Mouse (Mus musculus) embryonic facial prominence, embryonic 15.5 days (tissue): Measurements from ENCODE around the gene Fam120c. TPM values are rescaled to one million over a fixed set of nuclear protein-coding genes. Genes with fewer than 3 reads are reported as not detected.

Experiments
- polyA plus RNA-seq: library from polyadenylated mRNA; unstranded; fragments of >200 nt; fragmentation: Nextera tagmentation; extraction: Ambion mirVana; gene quantifications from 2 replicates; pipeline ENCODE4 v1.2.1, GENCODE M21; 2015

Fam120c gene
- polyA plus RNA-seq, 1 experiment from 2014 or later = 4.0 TPM

Other genes starting within 250 kb of the Fam120c start
- gene Tsr2, start 247.6 kb upstream of the Fam120c start, polyA plus RNA-seq = 36.4 and 37.3 TPM in 2 replicates
- gene Wnk3, start 146.1 kb upstream of the Fam120c start, polyA plus RNA-seq = 1.0 and 1.8 TPM in 2 replicates
- gene Phf8, start 176.5 kb downstream of the Fam120c start, polyA plus RNA-seq = 17.3 and 18.1 TPM in 2 replicates